Mouse (Mus musculus) lung, embryonic 16.5 days (tissue): ENCODE data around the gene Gm13119. TPM values are rescaled to one million over a fixed set of nuclear protein-coding genes. Genes with fewer than 3 reads are reported as not detected.
"Not testable (repeated sequence)": the region's sequence is repeated elsewhere in the genome, so short reads cannot be mapped to it uniquely, and the experiment has no call there.

Experiments used
- ATAC-seq: fragments of 200-750 bp; cut with Nextera tagmentation; 2 replicates; pipeline ENCODE4 v1.8.0; 2017; ENCODE audit warnings: low read depth, mild to moderate bottlenecking, moderate library complexity
- H3K27ac ChIP-seq: fragments of 300-500 bp; sonication (generic); 2 replicates; pipeline ENCODE4 v1.5.1; 2014; ENCODE audit warnings: mild to moderate bottlenecking, control low read depth, low read length
- H3K27me3 ChIP-seq: fragments of 300-500 bp; sonication (generic); 2 replicates; pipeline ENCODE4 v1.6.1; 2014; ENCODE audit warnings: low read depth, low read length, mixed read lengths; ENCODE audit not compliant: control insufficient read depth, insufficient read depth
- H3K36me3 ChIP-seq: fragments of 300-500 bp; sonication (generic); 2 replicates; pipeline ENCODE4 v1.6.1; 2014; ENCODE audit warnings: low read length; ENCODE audit not compliant: control insufficient read depth, insufficient read depth
- H3K4me1 ChIP-seq: fragments of 300-500 bp; sonication (generic); replicated peaks from 2 replicates; pipeline ENCODE4 v1.6.1; 2014; ENCODE audit warnings: low read length, mixed read lengths; ENCODE audit not compliant: control insufficient read depth, insufficient read depth
- H3K4me2 ChIP-seq: fragments of 300-500 bp; sonication (generic); 2 replicates; pipeline ENCODE4 v1.6.1; 2014; ENCODE audit warnings: low read depth, low read length, control low read depth
- H3K4me3 ChIP-seq: fragments of 300-500 bp; sonication (generic); 2 replicates; pipeline ENCODE4 v1.5.1; 2014; ENCODE audit warnings: mild to moderate bottlenecking, low read length, control low read depth
- H3K9ac ChIP-seq: fragments of 300-500 bp; sonication (generic); 2 replicates; pipeline ENCODE4 v1.6.1; 2014; ENCODE audit warnings: low read length, control low read depth
- H3K9me3 ChIP-seq: fragments of 300-500 bp; sonication (generic); 2 replicates; pipeline ENCODE4 v1.6.1; 2016; ENCODE audit warnings: low read length; ENCODE audit not compliant: control insufficient read depth
- WGBS: fragments of 180-500 bp; shearing (Covaris S2); extraction: QIAGEN DNeasy Blood & Tissue Kit; methylation state at CpG from one replicate; pipeline ENCODE4 v1.1.7; 2014; 5-methylcytosine and 5-hydroxymethylcytosine counted together
- polyA plus RNA-seq: library from polyadenylated mRNA; unstranded; fragments of >200 nt; fragmentation: Nextera tagmentation; extraction: Ambion mirVana; gene quantifications from 2 replicates; pipeline ENCODE4 v1.2.1, GENCODE M21; 2015

The Gm13119 gene
- not detected in 2 replicates for polyA plus RNA-seq

DNA sequence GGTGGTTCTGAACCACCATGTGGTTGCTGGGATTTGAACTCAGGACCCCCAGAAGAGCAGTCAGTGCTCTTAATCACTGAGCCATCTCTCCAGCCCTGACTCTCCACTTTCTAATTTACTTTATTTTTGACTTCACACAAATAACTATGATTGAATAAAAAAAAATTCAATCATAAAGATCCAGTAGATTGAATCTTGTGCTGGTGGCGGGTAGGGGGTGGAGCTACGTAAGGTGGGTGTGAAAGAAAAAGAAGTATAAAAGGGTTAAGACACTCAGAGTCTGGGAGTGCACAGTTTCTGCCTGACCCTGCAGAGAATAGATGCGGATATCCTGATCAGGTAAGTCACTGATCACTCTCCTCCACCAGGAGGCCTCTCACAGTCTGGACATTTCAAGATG, at the start of gene Gm13119:
TSS of gene Gm13119 (plus strand) at position 301 of the 400 bp plus-strand sequence.
- not testable (repeated sequence) for H3K9me3 ChIP-seq, H3K4me2 ChIP-seq, H3K9ac ChIP-seq, H3K4me3 ChIP-seq, H3K27me3 ChIP-seq, ATAC-seq, H3K27ac ChIP-seq, H3K4me1 ChIP-seq, H3K36me3 ChIP-seq
- 80% methylated on average over 3 of the region's 3 CpGs for WGBS

DNA sequence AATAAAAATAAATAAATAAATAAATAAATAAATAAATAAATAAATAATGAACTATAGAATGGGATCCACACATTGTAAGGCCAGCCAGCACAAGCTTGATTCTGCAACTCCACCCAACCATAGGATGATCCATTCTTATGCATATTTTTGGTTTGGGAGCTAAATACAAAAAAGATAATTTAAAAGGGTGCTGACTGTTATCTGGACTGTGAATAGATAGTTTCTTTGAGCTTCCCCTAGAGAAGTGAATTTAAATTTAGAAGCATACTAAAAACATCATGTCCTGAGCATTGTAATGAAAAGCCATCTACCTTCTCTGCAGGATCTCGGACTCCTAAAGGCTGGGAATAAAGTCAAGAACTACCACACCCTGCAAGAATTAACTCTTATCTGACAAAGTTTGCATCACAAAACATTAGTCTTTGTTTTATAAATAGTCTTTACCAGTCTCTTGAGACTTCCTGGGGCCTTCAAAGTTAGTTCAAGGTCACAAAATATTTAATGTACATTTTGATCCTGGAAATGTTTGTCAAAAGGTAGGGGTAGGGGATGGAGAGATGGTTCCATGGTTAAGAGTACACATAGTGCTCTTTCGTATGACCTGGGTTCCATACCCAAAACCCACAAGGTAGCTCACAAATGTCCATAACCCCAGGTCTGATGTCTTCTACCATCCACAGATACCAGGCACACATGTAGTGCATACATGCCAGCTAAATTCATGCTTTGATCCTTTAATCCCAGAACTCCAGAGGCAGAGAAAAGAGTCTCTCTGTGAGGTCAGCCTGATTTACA, 44.9 kb upstream of the Gm13119 start:
- H3K9ac ChIP-seq, H3K27me3 ChIP-seq, H3K4me3 ChIP-seq, H3K4me1 ChIP-seq, H3K4me2 ChIP-seq, H3K36me3 ChIP-seq, H3K9me3 ChIP-seq, H3K27ac ChIP-seq, ATAC-seq: not testable (repeated sequence)
- 63% methylated on average over 2 of the region's 2 CpGs for WGBS

DNA sequence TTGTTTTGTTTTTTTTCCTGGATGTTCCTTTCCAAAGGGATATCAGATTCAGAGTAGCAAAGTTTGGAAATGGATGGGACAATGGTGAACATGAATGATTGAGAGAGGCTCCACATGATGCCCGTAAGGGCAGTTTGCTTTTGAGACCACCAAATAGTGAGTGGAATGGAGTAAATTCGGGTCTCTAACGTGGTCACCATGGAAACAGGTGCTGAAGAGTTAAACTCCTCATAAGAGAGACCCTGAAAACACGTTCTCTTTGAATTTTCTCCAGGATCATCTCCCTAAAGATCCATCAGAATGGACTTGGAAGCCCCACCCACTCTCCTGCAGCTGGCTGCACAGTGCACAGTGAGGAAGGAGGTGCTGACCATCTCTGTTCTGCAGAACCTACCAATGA, 27.8 kb upstream of the Gm13119 start, which contains the start of gene Gm13128:
TSS of gene Gm13128 (plus strand) at position 301 of the 400 bp plus-strand sequence.
- not testable (repeated sequence) for H3K27me3 ChIP-seq, H3K27ac ChIP-seq, H3K9ac ChIP-seq, H3K4me2 ChIP-seq, H3K4me3 ChIP-seq, H3K4me1 ChIP-seq, H3K36me3 ChIP-seq, H3K9me3 ChIP-seq, ATAC-seq
- WGBS: 58% methylated on average over 4 of the region's 4 CpGs

DNA sequence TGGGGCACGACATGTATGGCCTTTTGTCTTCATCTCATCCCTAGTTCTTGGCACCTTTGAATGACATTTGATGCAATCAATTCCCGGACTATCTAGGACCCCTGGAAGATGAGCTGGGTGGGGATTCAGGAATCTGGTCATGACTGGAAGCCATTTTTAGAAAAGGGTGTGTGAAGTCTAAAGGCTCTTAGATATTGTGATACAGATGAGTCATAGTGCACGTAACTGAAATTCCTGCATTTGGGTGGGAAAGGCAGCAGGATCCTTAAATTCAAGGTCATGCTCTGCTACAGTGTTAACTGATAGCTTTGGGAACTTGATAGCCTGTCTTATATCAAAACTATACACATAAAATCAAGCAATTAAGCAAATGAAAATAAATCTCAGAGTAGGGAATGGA, 21.9 kb upstream of the Gm13119 start:
- 89% methylated on average over 2 of the region's 3 CpGs for WGBS
- not testable (repeated sequence) for H3K9me3 ChIP-seq, H3K4me2 ChIP-seq, H3K27me3 ChIP-seq, H3K36me3 ChIP-seq, H3K4me1 ChIP-seq, H3K4me3 ChIP-seq, ATAC-seq, H3K9ac ChIP-seq, H3K27ac ChIP-seq

DNA sequence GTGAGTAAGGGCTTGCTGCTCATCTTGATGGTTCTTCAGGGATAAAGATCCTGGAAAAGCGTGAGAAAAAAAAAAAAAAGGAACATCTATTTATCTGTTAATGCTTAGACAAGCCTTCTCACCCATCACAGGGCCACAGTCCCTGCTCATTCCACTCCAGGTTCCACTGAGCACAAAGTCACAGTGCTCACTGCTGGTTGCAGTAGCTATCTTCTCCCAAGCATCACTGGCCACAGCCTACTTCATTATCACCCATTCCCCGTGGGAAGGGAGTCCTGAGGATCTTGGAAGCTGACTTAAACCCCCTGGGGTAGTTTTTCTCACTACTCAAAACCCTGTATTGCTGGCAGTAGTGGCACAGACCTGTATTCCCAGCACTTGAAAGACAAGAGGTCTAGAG, 20.2 kb downstream of the Gm13119 start, which contains the start of gene Pramef20:
TSS of gene Pramef20 (minus strand) at position 23 of the 400 bp plus-strand sequence.
- Histone ChIP-seq H3K9ac (no peak within 1 kb of the TSS), H3K36me3 (no peaks in the 10 kb centered on the region), H3K4me3 (no peak within 1 kb of the TSS), H3K4me1 (no peaks in the 10 kb centered on the region), H3K27me3 (no peaks in the 10 kb centered on the region), H3K4me2 (no peak within 1 kb of the TSS), H3K27ac (no peak within 1 kb of the TSS), H3K9me3 (0 out of 2 replicates have a peak, but pooled peaks cover 3% of the 10 kb centered on the region)
- WGBS: 34% methylated on average over 2 of the region's 2 CpGs
- ATAC-seq: no peak

DNA sequence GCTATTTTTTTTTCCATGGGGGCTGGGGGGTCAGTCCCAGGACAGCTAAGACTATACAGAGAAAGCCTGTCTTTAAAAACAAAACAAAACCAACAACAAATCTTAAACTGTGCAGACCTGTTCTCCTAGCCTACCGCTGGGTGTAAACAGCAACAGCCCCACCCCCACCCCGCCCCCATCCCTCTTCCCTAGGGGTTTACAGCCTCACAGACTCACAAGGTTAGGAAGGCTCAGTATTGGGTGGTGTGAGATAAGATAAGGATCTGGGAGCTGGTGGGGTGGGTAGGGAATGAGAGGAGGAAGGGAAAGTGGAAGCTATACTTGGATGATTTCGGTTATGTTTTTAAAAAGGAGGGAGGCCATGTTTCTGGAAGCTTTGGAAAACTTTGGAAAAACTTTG, 38.6 kb downstream of the Gm13119 start:
- no peaks in the 10 kb centered on the region for H3K36me3 ChIP-seq
- H3K9me3 ChIP-seq: no peaks in the 10 kb centered on the region; the same call in 1 of the 2 replicates
- H3K4me1 ChIP-seq: no peaks in the 10 kb centered on the region
- no peak overlapping the region for H3K4me3 ChIP-seq
- H3K27me3 ChIP-seq: no peaks in the 10 kb centered on the region
- H3K4me2 ChIP-seq: no peak overlapping the region
- no peak overlapping the region for H3K9ac ChIP-seq
- ATAC-seq: no peak
- no peak overlapping the region for H3K27ac ChIP-seq
- WGBS: 31% methylated on average over 3 of the region's 3 CpGs

DNA sequence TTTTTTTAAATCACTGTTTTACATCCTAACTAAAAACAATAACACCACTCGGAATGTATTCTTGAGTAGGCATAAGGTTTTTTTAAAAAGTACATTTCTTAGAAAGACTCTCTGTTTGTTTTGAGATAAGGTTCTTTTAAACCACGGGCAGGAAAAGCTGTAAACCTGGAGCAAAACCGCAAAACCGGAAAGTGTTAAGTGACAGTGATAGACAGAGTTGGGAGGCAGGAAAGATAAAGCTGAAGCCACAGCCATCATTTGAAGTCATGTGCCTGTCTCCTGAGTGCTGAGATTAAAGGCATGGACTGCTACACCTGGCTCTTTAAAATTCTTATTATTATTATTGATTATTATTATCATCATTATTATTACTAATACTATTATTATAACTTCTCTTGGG, 45.0 kb downstream of the Gm13119 start:
- no peak overlapping the region for H3K27ac ChIP-seq
- no peaks in the 10 kb centered on the region for H3K4me1 ChIP-seq
- 5% methylated on average over 4 of the region's 4 CpGs for WGBS
- no peak overlapping the region for H3K9ac ChIP-seq
- H3K36me3 ChIP-seq: no peaks in the 10 kb centered on the region
- H3K4me3 ChIP-seq: no peak overlapping the region
- ATAC-seq: no peak
- H3K9me3 ChIP-seq: no peaks in the 10 kb centered on the region; the same call in 1 of the 2 replicates
- no peaks in the 10 kb centered on the region for H3K27me3 ChIP-seq
- H3K4me2 ChIP-seq: no peak overlapping the region

DNA sequence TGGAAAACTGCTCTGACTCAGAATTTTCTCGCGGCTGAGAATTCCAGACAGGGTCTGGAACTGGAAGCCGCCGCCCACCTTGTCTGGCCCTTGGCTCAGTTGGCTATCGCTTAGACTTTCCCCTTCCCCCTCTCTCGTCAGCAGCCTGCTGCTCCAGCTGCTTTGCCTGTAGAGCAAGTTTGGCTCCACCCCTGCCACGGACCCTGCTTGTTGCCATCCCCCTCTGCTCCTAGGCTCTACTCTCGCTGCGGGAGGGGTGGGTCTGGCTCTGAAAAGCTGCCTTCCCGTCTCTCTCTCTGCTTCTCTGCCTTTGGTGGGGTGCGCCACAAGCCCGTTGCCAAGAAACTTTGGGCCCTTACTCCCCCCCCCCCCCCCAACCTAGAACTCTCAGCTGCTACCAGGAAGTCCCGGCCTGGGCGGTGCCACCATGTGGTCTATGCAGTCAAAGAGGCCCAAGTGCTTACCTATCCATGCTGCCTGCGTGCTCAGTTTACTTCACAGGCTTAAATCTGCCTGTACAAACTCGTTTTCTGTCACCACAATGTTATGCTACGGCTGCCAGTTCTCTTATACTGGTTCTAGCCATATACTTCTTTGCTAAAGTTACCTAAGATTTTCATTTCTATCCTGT, 46.8 kb downstream of the Gm13119 start:
- Histone ChIP-seq H3K4me2 (peak overlapping the region; percentile 55), H3K4me1 (no peaks in the 10 kb centered on the region), H3K4me3 (peak overlapping the region; percentile 39), H3K36me3 (no peaks in the 10 kb centered on the region), H3K27me3 (no peaks in the 10 kb centered on the region), H3K9me3 (no peaks in the 10 kb centered on the region; the same call in 1 of the 2 replicates), H3K27ac (peak overlapping the region; percentile 43; the same call in 1 of the 2 replicates), H3K9ac (peak overlapping the region; percentile 51)
- ATAC-seq: peak; percentile 90
- WGBS: 4% methylated on average over 17 of the region's 17 CpGs

DNA sequence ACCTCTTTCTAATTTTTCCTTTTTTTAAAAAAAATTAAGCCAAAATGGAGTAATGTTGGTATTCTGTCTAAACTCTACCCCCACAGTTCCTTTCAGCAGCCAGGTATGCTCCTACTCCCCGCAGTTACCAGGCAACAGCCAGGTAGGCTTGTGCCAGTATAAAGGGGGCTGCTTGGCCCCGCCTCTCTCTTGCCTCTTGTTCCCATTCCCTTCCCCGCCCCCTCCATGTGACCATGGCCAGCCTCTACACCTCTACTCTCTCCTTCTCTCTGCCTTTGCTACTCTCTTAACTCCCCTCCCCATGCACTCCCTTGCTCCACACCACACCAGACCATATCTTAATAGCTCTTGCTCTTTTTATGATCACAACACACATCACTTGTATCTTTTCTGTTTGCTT, 48.5 kb downstream of the Gm13119 start:
- Histone ChIP-seq H3K36me3 (no peaks in the 10 kb centered on the region), H3K27ac (no peak overlapping the region), H3K4me2 (no peak overlapping the region), H3K27me3 (no peaks in the 10 kb centered on the region), H3K4me3 (no peak overlapping the region), H3K9me3 (no peaks in the 10 kb centered on the region; the same call in 1 of the 2 replicates), H3K4me1 (no peaks in the 10 kb centered on the region), H3K9ac (no peak overlapping the region)
- 54% methylated on average over 3 of the region's 3 CpGs for WGBS
- ATAC-seq: no peak
